Mouse (Mus musculus) c-Kit-positive CD71-negative TER-119-negative erythroid progenitor cells, embryonic 14.5 days (primary cell): ENCODE results near the gene Pcdh15.

Source experiments
- DNase-seq: peaks from one replicate; pipeline ENCODE4 v3.0.0-alpha.2; 2013; ENCODE audit warnings: low read depth

Gene Pcdh15

GRCm38 (mm10) chr10:73821657-73822583 lies 722.8 kb downstream of the Pcdh15 start:
- DNase-seq = no peak

- DNase-seq = no peak
These were observed 724.1 kb downstream of the Pcdh15 start for GRCm38 (mm10) chr10:73823214-73823613.

GRCm38 (mm10) chr10:73826354-73826753 lies 727.2 kb downstream of the Pcdh15 start:
- DNase-seq = no peak

- DNase-seq = no peak
These were observed 729.6 kb downstream of the Pcdh15 start for GRCm38 (mm10) chr10:73828781-73829180.

GRCm38 (mm10) chr10:73844998-73845397 lies 745.9 kb downstream of the Pcdh15 start:
- DNase-seq = no peak

- DNase-seq = no peak
These were observed 763.0 kb downstream of the Pcdh15 start for GRCm38 (mm10) chr10:73862181-73862580.

GRCm38 (mm10) chr10:73878055-73878728 lies 779.0 kb downstream of the Pcdh15 start:
- no peak for DNase-seq

GRCm38 (mm10) chr10:73878729-73879067 lies 779.6 kb downstream of the Pcdh15 start:
- DNase-seq = no peak

- DNase-seq = no peak
These were observed 788.6 kb downstream of the Pcdh15 start for GRCm38 (mm10) chr10:73887771-73888170.

GRCm38 (mm10) chr10:73892251-73892650 lies 793.1 kb downstream of the Pcdh15 start:
- DNase-seq = no peak

GRCm38 (mm10) chr10:73896086-73896607 lies 797.0 kb downstream of the Pcdh15 start:
- no peak for DNase-seq

GRCm38 (mm10) chr10:73899165-73899564 lies 800.0 kb downstream of the Pcdh15 start:
- DNase-seq = no peak

- no peak for DNase-seq
These were observed 808.5 kb downstream of the Pcdh15 start for GRCm38 (mm10) chr10:73907626-73908025.

- no peak for DNase-seq
These were observed 809.4 kb downstream of the Pcdh15 start for GRCm38 (mm10) chr10:73908568-73908967.

- DNase-seq = no peak
These were observed 816.0 kb downstream of the Pcdh15 start for GRCm38 (mm10) chr10:73915170-73915569.

GRCm38 (mm10) chr10:73921579-73921978 lies 822.4 kb downstream of the Pcdh15 start:
- no peak for DNase-seq

GRCm38 (mm10) chr10:73928672-73929071 lies 829.5 kb downstream of the Pcdh15 start:
- no peak for DNase-seq

- no peak for DNase-seq
These were observed 830.6 kb downstream of the Pcdh15 start for GRCm38 (mm10) chr10:73929718-73930117.

- no peak for DNase-seq
These were observed 832.0 kb downstream of the Pcdh15 start for GRCm38 (mm10) chr10:73931185-73931584.

GRCm38 (mm10) chr10:73931996-73932679 lies 833.0 kb downstream of the Pcdh15 start:
- no peak for DNase-seq

GRCm38 (mm10) chr10:73936121-73936520 lies 837.0 kb downstream of the Pcdh15 start:
- DNase-seq = no peak

GRCm38 (mm10) chr10:73938989-73939388 lies 839.8 kb downstream of the Pcdh15 start:
- no peak for DNase-seq
